Mouse (Mus musculus): ENCODE results near the gene Arl15. TPM values are rescaled to one million over a fixed set of nuclear protein-coding genes. Genes with fewer than 3 reads are reported as not detected.

Arl15 gene
- polyA plus RNA-seq, 1 experiment from 2014 or later, result 14.6 TPM

DNA sequence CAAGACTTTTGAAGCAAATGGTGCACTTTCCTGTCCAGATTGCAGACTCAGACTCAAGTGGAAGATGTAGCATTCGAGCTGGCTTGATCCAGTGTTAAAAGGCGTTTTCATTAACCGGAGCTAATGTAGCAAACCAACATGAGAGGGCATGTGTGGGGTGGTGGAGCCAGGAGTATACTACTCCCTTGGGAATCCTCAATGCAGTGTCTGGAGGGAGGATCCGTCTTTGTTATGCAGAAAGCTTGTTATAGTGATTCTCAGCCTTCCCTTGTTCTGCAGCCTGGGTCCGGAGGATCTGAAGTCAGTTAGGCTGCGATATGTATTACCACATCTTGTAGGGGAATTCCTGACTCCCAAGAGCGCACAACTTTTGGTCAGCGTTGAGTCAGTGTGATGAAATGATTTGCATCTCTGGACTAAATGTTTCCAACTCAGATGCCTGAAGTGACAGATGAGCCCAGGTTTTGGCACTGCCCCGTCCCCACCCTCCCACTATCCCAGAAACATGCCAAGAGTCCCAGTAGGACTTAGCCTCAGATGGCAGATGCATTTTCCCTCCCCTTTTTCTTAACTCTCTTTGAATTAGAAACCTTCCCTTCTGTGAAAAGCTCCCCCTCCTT is 363.9 kb downstream of the Arl15 start:
- no peaks in the 10 kb centered on the region for H3K4me1 ChIP-seq (replicated peaks; ENCODE audit: control insufficient read depth, insufficient read depth, low read length)
- no peaks in the 10 kb centered on the region for H3K36me3 ChIP-seq (ENCODE audit: control insufficient read depth, insufficient read depth, low read length)
- no peaks in the 10 kb centered on the region for H3K9me3 ChIP-seq (ENCODE audit: control insufficient read depth, low read length)
- H3K9ac ChIP-seq (ENCODE audit: low read length), result no peak overlapping the region
- DNase-seq (ENCODE audit: low spot score) (no peak), ATAC-seq (replicated peaks; ENCODE audit: low FRiP score) (no peak)
- H3K4me2 ChIP-seq (ENCODE audit: low read depth, low read length, severe bottlenecking), result no peak overlapping the region
- H3K27ac ChIP-seq (ENCODE audit: low read depth, low read length), result no peak overlapping the region
- H3K4me3 ChIP-seq (ENCODE audit: low read depth, low read length), result no peak overlapping the region
- WGBS, result 89% methylated on average over 9 of the region's 9 CpGs
- H3K27me3 ChIP-seq (ENCODE audit: control insufficient read depth, insufficient read depth, low read length), result no peaks in the 10 kb centered on the region

DNA sequence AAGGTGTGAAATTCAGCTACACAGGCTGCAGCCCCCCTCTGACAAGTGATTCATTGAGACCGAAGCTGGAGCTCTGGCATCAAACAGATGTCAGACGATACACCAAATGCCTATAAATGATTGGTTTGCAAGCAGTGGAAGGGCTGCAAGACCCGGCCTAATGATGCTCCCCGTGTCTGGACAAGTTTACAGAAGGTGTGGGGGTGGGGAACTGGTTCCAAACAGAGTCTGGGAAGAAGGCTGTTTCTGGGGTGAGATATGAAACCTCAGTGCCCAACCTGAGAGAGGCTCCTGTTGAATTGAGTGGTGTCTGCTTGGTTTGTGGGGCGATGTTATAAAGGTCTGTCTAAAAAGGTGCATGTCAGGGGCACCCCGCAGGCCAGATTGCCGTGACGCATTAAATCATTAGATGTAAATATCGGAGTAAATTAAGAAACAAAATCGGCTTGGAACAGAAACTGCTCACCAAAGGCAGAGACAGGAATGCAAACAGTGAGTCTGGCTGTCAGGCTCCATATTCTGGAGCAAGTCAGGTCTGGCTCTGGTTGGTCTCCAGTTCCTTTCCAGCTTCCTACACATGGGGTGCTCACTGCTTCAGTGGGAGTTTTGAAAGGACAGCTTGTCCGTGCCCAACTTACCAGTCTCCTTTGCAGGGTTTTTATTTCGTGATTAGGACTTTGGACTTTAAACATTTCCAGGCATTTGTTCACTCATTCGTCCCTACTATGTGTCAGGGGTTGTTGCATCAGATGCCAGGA is 365.5 kb downstream of the Arl15 start:
- Histone ChIP-seq H3K36me3 (ENCODE audit: control insufficient read depth, insufficient read depth, low read length) (no peaks in the 10 kb centered on the region), H3K9ac (ENCODE audit: low read length) (no peak overlapping the region), H3K4me2 (ENCODE audit: low read depth, low read length, severe bottlenecking) (no peak overlapping the region), H3K4me1 (replicated peaks; ENCODE audit: control insufficient read depth, insufficient read depth, low read length) (no peaks in the 10 kb centered on the region), H3K27me3 (ENCODE audit: control insufficient read depth, insufficient read depth, low read length) (no peaks in the 10 kb centered on the region), H3K9me3 (ENCODE audit: control insufficient read depth, low read length) (no peaks in the 10 kb centered on the region), H3K4me3 (ENCODE audit: low read depth, low read length) (no peak overlapping the region), H3K27ac (ENCODE audit: low read depth, low read length) (no peak overlapping the region)
- ATAC-seq (replicated peaks; ENCODE audit: low FRiP score) (no peak), DNase-seq (ENCODE audit: low spot score) (no peak)
- 84% methylated on average over 13 of the region's 13 CpGs for WGBS

DNA sequence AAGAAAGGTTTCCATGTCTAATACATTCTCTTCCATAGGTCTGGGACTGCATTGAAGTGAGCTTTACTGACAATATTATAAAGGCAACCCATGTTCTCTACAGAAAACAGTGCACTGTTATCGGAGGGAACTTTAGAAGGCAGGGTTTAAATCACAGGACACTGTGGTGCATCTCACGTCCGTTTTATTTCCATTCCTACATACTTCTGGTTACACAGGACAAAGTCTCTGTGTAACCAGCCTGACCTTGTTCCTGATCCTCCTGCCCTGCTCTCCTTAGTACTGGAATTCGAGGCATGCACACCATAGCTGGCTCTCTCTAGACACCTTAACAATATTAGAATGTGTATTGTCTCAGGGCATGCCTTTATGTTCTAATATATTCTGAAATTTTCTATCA is 368.4 kb downstream of the Arl15 start:
- no peaks in the 10 kb centered on the region for H3K36me3 ChIP-seq (ENCODE audit: control insufficient read depth, insufficient read depth, low read length)
- H3K4me3 ChIP-seq (ENCODE audit: low read depth, low read length), result no peak overlapping the region
- no peaks in the 10 kb centered on the region for H3K4me1 ChIP-seq (replicated peaks; ENCODE audit: control insufficient read depth, insufficient read depth, low read length)
- 80% methylated on average over 4 of the region's 4 CpGs for WGBS
- no peak overlapping the region for H3K27ac ChIP-seq (ENCODE audit: low read depth, low read length)
- no peak for ATAC-seq (replicated peaks; ENCODE audit: low FRiP score)
- no peaks in the 10 kb centered on the region for H3K27me3 ChIP-seq (ENCODE audit: control insufficient read depth, insufficient read depth, low read length)
- no peak overlapping the region for H3K4me2 ChIP-seq (ENCODE audit: low read depth, low read length, severe bottlenecking)
- H3K9me3 ChIP-seq (ENCODE audit: control insufficient read depth, low read length), result no peaks in the 10 kb centered on the region
- H3K9ac ChIP-seq (ENCODE audit: low read length), result no peak overlapping the region
- DNase-seq (ENCODE audit: low spot score), result no peak

DNA sequence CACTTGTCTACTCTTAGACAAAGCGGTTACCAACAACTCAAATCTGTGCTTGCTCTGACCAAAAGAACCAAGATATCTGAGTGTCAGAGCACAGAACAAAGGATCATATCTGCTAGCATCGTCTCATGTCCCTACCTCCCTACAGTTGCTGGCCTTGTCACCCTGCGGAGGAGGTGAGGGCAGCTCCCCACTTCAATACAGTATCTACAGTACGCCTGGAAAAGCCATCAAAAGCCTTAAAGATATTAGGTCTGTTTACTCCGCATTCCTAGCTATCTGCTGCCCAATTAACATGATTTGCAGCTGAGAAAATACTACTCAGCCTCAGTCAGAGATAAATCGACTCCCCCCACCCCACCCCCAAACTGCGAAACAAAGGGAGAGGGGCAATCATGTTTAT is 371.3 kb downstream of the Arl15 start:
- Histone ChIP-seq H3K9ac (ENCODE audit: low read length) (no peak overlapping the region), H3K27me3 (ENCODE audit: control insufficient read depth, insufficient read depth, low read length) (no peaks in the 10 kb centered on the region), H3K4me2 (ENCODE audit: low read depth, low read length, severe bottlenecking) (no peak overlapping the region), H3K27ac (ENCODE audit: low read depth, low read length) (no peak overlapping the region), H3K4me1 (replicated peaks; ENCODE audit: control insufficient read depth, insufficient read depth, low read length) (no peaks in the 10 kb centered on the region), H3K9me3 (ENCODE audit: control insufficient read depth, low read length) (no peaks in the 10 kb centered on the region), H3K36me3 (ENCODE audit: control insufficient read depth, insufficient read depth, low read length) (no peaks in the 10 kb centered on the region), H3K4me3 (ENCODE audit: low read depth, low read length) (no peak overlapping the region)
- no peak for DNase-seq (ENCODE audit: low spot score)
- 84% methylated on average over 7 of the region's 7 CpGs for WGBS
- ATAC-seq (replicated peaks; ENCODE audit: low FRiP score), result no peak

DNA sequence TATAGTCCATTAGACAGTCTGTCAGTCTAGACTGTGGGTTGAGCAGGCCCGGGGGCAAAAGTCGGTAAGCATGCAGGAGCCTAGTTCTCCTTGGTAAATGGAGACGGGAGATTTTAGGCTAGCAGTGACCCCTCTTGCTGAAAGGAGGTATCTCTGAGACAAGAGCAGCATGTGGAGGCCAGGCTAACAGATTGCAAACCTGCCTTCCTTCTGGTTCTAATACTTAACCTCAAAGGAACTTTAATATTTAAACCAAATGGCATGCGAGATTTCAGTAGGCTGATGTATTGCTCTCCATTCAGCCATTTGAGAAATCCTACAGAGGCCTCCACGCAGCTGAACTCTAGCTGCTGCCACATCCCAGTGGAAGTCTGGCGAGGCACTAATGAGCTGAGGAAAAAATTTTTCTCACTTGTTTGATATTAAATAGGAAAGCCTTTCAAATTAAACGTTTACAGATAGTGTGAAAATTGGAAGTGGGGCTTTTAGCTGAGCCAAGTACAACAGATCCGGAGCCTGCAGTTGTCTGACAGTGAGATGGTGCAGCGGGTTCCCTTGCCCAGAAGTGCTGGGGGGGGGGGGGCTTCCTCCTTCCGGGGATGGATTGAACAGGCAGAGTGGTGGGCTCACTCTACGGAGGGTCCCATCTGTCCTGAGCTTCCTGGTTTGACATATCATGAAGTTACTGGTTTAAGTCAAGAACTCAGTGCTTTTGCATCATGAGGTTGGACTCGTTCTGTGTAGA is 372.3 kb downstream of the Arl15 start:
- DNase-seq (ENCODE audit: low spot score), result no peak
- WGBS, result 77% methylated on average over 12 of the region's 12 CpGs
- no peaks in the 10 kb centered on the region for H3K27me3 ChIP-seq (ENCODE audit: control insufficient read depth, insufficient read depth, low read length)
- ATAC-seq (replicated peaks; ENCODE audit: low FRiP score), result no peak
- no peaks in the 10 kb centered on the region for H3K4me1 ChIP-seq (replicated peaks; ENCODE audit: control insufficient read depth, insufficient read depth, low read length)
- H3K4me3 ChIP-seq (ENCODE audit: low read depth, low read length), result no peak overlapping the region
- H3K9me3 ChIP-seq (ENCODE audit: control insufficient read depth, low read length), result no peaks in the 10 kb centered on the region
- no peak overlapping the region for H3K9ac ChIP-seq (ENCODE audit: low read length)
- H3K36me3 ChIP-seq (ENCODE audit: control insufficient read depth, insufficient read depth, low read length), result no peaks in the 10 kb centered on the region
- no peak overlapping the region for H3K27ac ChIP-seq (ENCODE audit: low read depth, low read length)
- H3K4me2 ChIP-seq (ENCODE audit: low read depth, low read length, severe bottlenecking), result no peak overlapping the region

DNA sequence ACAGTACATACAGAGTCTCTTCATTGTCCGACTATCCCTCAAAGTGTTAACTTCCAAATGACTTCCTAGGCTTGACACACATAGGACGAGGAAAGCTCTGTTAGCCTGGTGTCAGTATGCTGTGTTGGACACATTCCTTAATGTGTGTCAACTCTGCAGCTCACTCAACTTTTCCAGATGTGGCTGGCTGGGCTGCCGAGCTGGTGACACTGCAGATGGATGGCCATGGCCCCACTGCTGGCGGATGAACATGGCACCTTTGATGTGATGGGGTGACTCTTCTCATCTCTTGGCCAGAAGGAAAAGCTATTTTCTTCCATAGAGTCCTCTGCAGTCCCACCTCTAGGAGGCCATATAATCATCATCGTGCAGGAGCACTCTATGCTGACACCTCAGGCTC is 375.8 kb downstream of the Arl15 start:
- no peak for DNase-seq (ENCODE audit: low spot score)
- Histone ChIP-seq H3K27me3 (ENCODE audit: control insufficient read depth, insufficient read depth, low read length) (no peaks in the 10 kb centered on the region), H3K9ac (ENCODE audit: low read length) (no peak overlapping the region), H3K27ac (ENCODE audit: low read depth, low read length) (no peak overlapping the region), H3K36me3 (ENCODE audit: control insufficient read depth, insufficient read depth, low read length) (no peaks in the 10 kb centered on the region), H3K4me1 (replicated peaks; ENCODE audit: control insufficient read depth, insufficient read depth, low read length) (no peaks in the 10 kb centered on the region), H3K9me3 (ENCODE audit: control insufficient read depth, low read length) (no peaks in the 10 kb centered on the region), H3K4me2 (ENCODE audit: low read depth, low read length, severe bottlenecking) (no peak overlapping the region), H3K4me3 (ENCODE audit: low read depth, low read length) (no peak overlapping the region)
- no peak for ATAC-seq (replicated peaks; ENCODE audit: low FRiP score)
- WGBS, result 89% methylated on average over 5 of the region's 5 CpGs

DNA sequence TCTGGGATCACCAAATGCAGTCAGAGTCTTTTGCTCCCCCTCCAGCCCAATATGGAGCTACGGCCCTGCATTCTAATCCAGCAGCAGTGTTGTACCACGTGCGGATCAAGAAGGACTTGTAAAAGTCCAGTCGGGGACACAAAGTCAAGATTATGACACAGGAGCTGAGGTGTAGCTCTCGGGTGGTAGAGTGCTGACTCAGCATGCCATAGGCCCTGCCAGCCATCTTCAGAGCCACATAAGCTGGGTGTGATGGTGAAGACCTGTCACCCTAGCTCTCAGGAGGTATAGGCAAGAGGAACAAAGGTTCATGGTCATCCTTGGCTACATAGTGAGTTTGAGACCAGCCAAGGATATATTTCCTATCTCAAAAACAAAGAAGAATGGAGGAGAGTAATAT is 377.2 kb downstream of the Arl15 start:
- Histone ChIP-seq H3K4me3 (ENCODE audit: low read depth, low read length) (no peak overlapping the region), H3K4me1 (replicated peaks; ENCODE audit: control insufficient read depth, insufficient read depth, low read length) (no peaks in the 10 kb centered on the region), H3K9ac (ENCODE audit: low read length) (no peak overlapping the region), H3K27ac (ENCODE audit: low read depth, low read length) (no peak overlapping the region), H3K36me3 (ENCODE audit: control insufficient read depth, insufficient read depth, low read length) (no peaks in the 10 kb centered on the region), H3K4me2 (ENCODE audit: low read depth, low read length, severe bottlenecking) (no peak overlapping the region), H3K27me3 (ENCODE audit: control insufficient read depth, insufficient read depth, low read length) (no peaks in the 10 kb centered on the region), H3K9me3 (ENCODE audit: control insufficient read depth, low read length) (no peaks in the 10 kb centered on the region)
- DNase-seq (ENCODE audit: low spot score), result no peak
- 87% methylated on average over 5 of the region's 5 CpGs for WGBS
- ATAC-seq (replicated peaks; ENCODE audit: low FRiP score), result no peak

DNA sequence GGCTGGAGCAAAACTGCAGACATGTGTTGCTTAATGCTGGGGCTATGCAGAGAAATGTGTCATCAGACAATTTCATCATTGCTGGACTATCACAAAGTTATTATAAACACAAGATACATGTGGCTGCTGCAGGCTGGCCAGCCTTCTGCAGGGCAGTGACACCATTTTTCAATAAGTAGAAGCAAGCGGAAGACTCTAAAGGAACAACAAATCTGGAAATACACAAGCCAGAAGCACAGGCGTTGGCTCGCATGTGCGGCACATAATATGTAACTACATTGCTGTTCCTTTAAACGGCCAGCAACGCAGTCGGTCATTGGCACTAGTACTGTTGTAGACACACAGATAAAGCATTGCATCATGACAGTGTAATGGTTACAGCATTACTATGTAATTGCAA is 393.8 kb downstream of the Arl15 start:
- Histone ChIP-seq H3K4me1 (replicated peaks; ENCODE audit: control insufficient read depth, insufficient read depth, low read length) (no peaks in the 10 kb centered on the region), H3K4me2 (ENCODE audit: low read depth, low read length, severe bottlenecking) (no peak overlapping the region), H3K27ac (ENCODE audit: low read depth, low read length) (no peak overlapping the region), H3K9me3 (ENCODE audit: control insufficient read depth, low read length) (no peaks in the 10 kb centered on the region), H3K4me3 (ENCODE audit: low read depth, low read length) (no peak overlapping the region), H3K36me3 (ENCODE audit: control insufficient read depth, insufficient read depth, low read length) (no peaks in the 10 kb centered on the region), H3K27me3 (ENCODE audit: control insufficient read depth, insufficient read depth, low read length) (no peaks in the 10 kb centered on the region), H3K9ac (ENCODE audit: low read length) (no peak overlapping the region)
- 95% methylated on average over 7 of the region's 7 CpGs for WGBS
- no peak for ATAC-seq (replicated peaks; ENCODE audit: low FRiP score)
- no peak for DNase-seq (ENCODE audit: low spot score)
